Mouse (Mus musculus): ENCODE measurements around the gene Cd3g.

DNA sequence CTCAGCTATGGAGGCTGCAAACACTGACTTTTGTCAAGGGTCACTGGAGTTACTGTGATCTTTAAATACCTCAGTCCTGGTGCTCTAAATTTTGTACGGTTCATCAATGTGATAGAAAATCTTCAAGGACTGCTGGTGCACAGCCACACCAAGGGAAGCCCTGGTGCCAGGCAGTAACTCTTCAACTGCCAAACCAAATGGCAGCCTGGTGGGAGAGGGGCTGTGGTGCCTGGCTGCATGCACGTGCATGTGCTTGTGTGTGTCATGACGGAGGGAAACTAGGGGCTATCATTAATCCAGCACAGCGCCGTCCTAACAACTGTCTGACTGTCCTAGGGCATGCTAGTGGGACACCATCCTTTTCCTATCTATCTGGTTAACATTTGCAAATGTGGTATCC is 19.5 kb upstream of the Cd3g start:
- TF ChIP-seq CTCF (IDR thresholded peaks at IDR 0.05; ENCODE audit: extremely low read depth, insufficient read depth, low read length) (no peak), POLR2A (IDR thresholded peaks at IDR 0.05; ENCODE audit: extremely low read depth, insufficient read depth, low read length) (no peak)

Data from cortical plate, adult 2 months (tissue).